Mouse (Mus musculus) CH12.LX (cell line): Measurements from ENCODE around the gene Meis2. TPM values are rescaled to one million over a fixed set of nuclear protein-coding genes. Genes with fewer than 3 reads are reported as not detected.

ENCODE experiments used
- DNase-seq: peaks from one replicate; pipeline ENCODE4 v3.0.0-alpha.2; 2013; ENCODE audit errors: extremely low read depth
- H3K27ac ChIP-seq: 2 replicates; pipeline ENCODE4 v1.5.1; 2012; ENCODE audit warnings: low read depth, mild to moderate bottlenecking, control low read depth, moderate library complexity; ENCODE audit not compliant: insufficient read depth
- H3K27me3 ChIP-seq: replicated peaks from 2 replicates; pipeline ENCODE3; 2012; ENCODE audit warnings: inconsistent platforms
- H3K36me3 ChIP-seq, 2 experiments: replicated peaks in 1 of 2; 2 replicates each; pipeline versions ENCODE3 to v1.6.1; 2012; ENCODE audit warnings: inconsistent platforms in 1 of 2, low read length in 1 of 2, mild to moderate bottlenecking in 1 of 2, mixed read lengths in 1 of 2, moderate library complexity in 1 of 2; ENCODE audit not compliant: control insufficient read depth in 1 of 2, insufficient read depth in 1 of 2
- H3K4me1 ChIP-seq, 2 experiments: 2 replicates each; pipeline ENCODE4 v1.6.1; 2012; ENCODE audit warnings: inconsistent platforms in 1 of 2, moderate library complexity in 1 of 2; ENCODE audit not compliant: insufficient read depth in 2 of 2, control insufficient read depth in 1 of 2
- H3K4me2 ChIP-seq: 2 replicates; pipeline ENCODE4 v1.6.1; 2012; ENCODE audit warnings: low read depth, mild to moderate bottlenecking, control low read depth; ENCODE audit not compliant: poor library complexity, insufficient read depth, severe bottlenecking
- H3K4me3 ChIP-seq, 3 experiments: fragments of 150-350 bp in 1 of 3; sonication (generic) in 1 of 3; replicated peaks in 1 of 3; 2 replicates each; pipeline versions ENCODE3 to v1.5.1; 2011 to 2012; ENCODE audit warnings: low read depth in 2 of 3, low read length in 2 of 3, mild to moderate bottlenecking in 2 of 3, moderate library complexity in 2 of 3, control low read depth in 1 of 3, improper control_type of control experiment in 1 of 3, inconsistent platforms in 1 of 3, mixed read lengths in 1 of 3; ENCODE audit not compliant: poor library complexity in 1 of 3
- H3K79me2 ChIP-seq: replicated peaks from 2 replicates; pipeline ENCODE4 v1.6.1; 2012; ENCODE audit warnings: mild to moderate bottlenecking, moderate library complexity; ENCODE audit not compliant: control insufficient read depth, poor library complexity, insufficient read depth, severe bottlenecking; ENCODE audit errors: extremely low read depth
- H3K9ac ChIP-seq: 2 replicates; pipeline ENCODE4 v1.6.1; 2012; ENCODE audit warnings: low read depth, mild to moderate bottlenecking, control low read depth, moderate library complexity; ENCODE audit not compliant: insufficient read depth
- H3K9me3 ChIP-seq: replicated peaks from 2 replicates; pipeline ENCODE3; 2012; ENCODE audit warnings: low read length, inconsistent platforms, mixed read lengths
- CTCF ChIP-seq, 2 experiments: IDR thresholded peaks in 1 of 2; conservative IDR thresholded peaks in 1 of 2; 2 replicates each; pipeline ENCODE4 v1.5.1; 2011 to 2012; ENCODE audit warnings: low read depth in 2 of 2, low read length in 2 of 2, improper control_type of control experiment in 1 of 2, inconsistent platforms in 1 of 2, mild to moderate bottlenecking in 1 of 2, moderate library complexity in 1 of 2
- ELF1 ChIP-seq: IDR thresholded peaks from 2 replicates; pipeline ENCODE4 v1.6.1; 2014; ENCODE audit warnings: low read depth, mild to moderate bottlenecking, inconsistent platforms, low read length, improper control_type of control experiment
- ETS1 ChIP-seq: conservative IDR thresholded peaks from 2 replicates; pipeline ENCODE4 v1.6.1; 2012; ENCODE audit warnings: low read depth, mild to moderate bottlenecking, inconsistent platforms, low read length, improper control_type of control experiment, moderate library complexity
- GABPA ChIP-seq: IDR thresholded peaks from 2 replicates; pipeline ENCODE4 v1.6.1; 2012; ENCODE audit warnings: low read depth, low read length, improper control_type of control experiment, inconsistent platforms; ENCODE audit not compliant: insufficient replicate concordance
- HCFC1 ChIP-seq: IDR thresholded peaks from 2 replicates; pipeline ENCODE4 v1.6.1; 2012; ENCODE audit warnings: low read depth, mild to moderate bottlenecking, inconsistent platforms, low read length, improper control_type of control experiment
- IRF4 ChIP-seq: IDR thresholded peaks from 2 replicates; pipeline ENCODE4 v1.6.1; 2014; ENCODE audit warnings: low read depth, mild to moderate bottlenecking, inconsistent platforms, low read length, improper control_type of control experiment
- JUN ChIP-seq: IDR thresholded peaks from 2 replicates; pipeline ENCODE4 v1.6.1; 2011; ENCODE audit warnings: low read depth, mild to moderate bottlenecking, low read length, improper control_type of control experiment, moderate library complexity; ENCODE audit not compliant: insufficient read depth
- JUND ChIP-seq: conservative IDR thresholded peaks from 2 replicates; pipeline ENCODE4 v1.6.1; 2011; ENCODE audit warnings: low read depth, low read length, improper control_type of control experiment
- KAT2A ChIP-seq: IDR thresholded peaks from 2 replicates; pipeline ENCODE4 v1.6.1; 2012; ENCODE audit warnings: low read length, improper control_type of control experiment, inconsistent platforms; ENCODE audit not compliant: insufficient replicate concordance
- MAFK ChIP-seq: IDR thresholded peaks from 2 replicates; pipeline ENCODE4 v1.6.1; 2011; ENCODE audit warnings: low read length, improper control_type of control experiment; ENCODE audit not compliant: insufficient replicate concordance
- MAX ChIP-seq: IDR thresholded peaks from 2 replicates; pipeline ENCODE4 v1.6.1; 2011; ENCODE audit warnings: low read length, improper control_type of control experiment
- MAZ ChIP-seq: IDR thresholded peaks from 2 replicates; pipeline ENCODE4 v1.6.1; 2012; ENCODE audit warnings: low read depth, mild to moderate bottlenecking, inconsistent platforms, low read length, improper control_type of control experiment, moderate library complexity
- MXI1 ChIP-seq: IDR thresholded peaks from 2 replicates; pipeline ENCODE4 v1.6.1; 2011; ENCODE audit warnings: mild to moderate bottlenecking, low read depth, low read length, improper control_type of control experiment
- MYC ChIP-seq: IDR thresholded peaks from 2 replicates; pipeline ENCODE4 v1.6.1; 2011; ENCODE audit warnings: low read depth, mild to moderate bottlenecking, improper control_type of control experiment, low read length
- NRF1 ChIP-seq: IDR thresholded peaks from 2 replicates; pipeline ENCODE4 v1.6.1; 2014; ENCODE audit warnings: low read depth, mild to moderate bottlenecking, inconsistent platforms, low read length, improper control_type of control experiment, moderate library complexity
- PAX5 ChIP-seq: IDR thresholded peaks from 2 replicates; pipeline ENCODE4 v1.6.1; 2012; ENCODE audit warnings: low read length, inconsistent platforms, mixed read lengths
- POLR2A ChIP-seq: IDR thresholded peaks from 2 replicates; pipeline ENCODE4 v1.6.1; 2011; ENCODE audit warnings: low read depth, mild to moderate bottlenecking, improper control_type of control experiment, low read length
- RCOR1 ChIP-seq: conservative IDR thresholded peaks from 2 replicates; pipeline ENCODE4 v1.6.1; 2012; ENCODE audit warnings: low read depth, mild to moderate bottlenecking, inconsistent platforms, low read length, improper control_type of control experiment
- SIN3A ChIP-seq: IDR thresholded peaks from 2 replicates; pipeline ENCODE4 v1.6.1; 2012; ENCODE audit warnings: low read length, improper control_type of control experiment, inconsistent platforms
- TBP ChIP-seq: conservative IDR thresholded peaks from 2 replicates; pipeline ENCODE4 v1.6.1; 2011; ENCODE audit warnings: low read depth, low read length, improper control_type of control experiment
- UBTF ChIP-seq: IDR thresholded peaks from 2 replicates; pipeline ENCODE4 v1.6.1; 2012; ENCODE audit warnings: low read depth, mild to moderate bottlenecking, inconsistent platforms, low read length, improper control_type of control experiment, moderate library complexity
- USF1 ChIP-seq: IDR thresholded peaks from 2 replicates; pipeline ENCODE4 v1.6.1; 2014; ENCODE audit warnings: low read depth, mild to moderate bottlenecking, inconsistent platforms, low read length, improper control_type of control experiment
- ZC3H11A ChIP-seq: IDR thresholded peaks from 2 replicates; pipeline ENCODE4 v1.6.1; 2012; ENCODE audit warnings: low read depth, mild to moderate bottlenecking, inconsistent platforms, low read length, improper control_type of control experiment
- ZKSCAN1 ChIP-seq: IDR thresholded peaks from 2 replicates; pipeline ENCODE4 v1.6.1; 2012; ENCODE audit warnings: low read depth, inconsistent platforms, low read length, improper control_type of control experiment, borderline replicate concordance
- ZMIZ1 ChIP-seq: IDR thresholded peaks from 2 replicates; pipeline ENCODE4 v1.6.1; 2012; ENCODE audit warnings: low read depth, mild to moderate bottlenecking, inconsistent platforms, low read length, improper control_type of control experiment
- ZNF384 ChIP-seq: IDR thresholded peaks from 2 replicates; pipeline ENCODE4 v1.6.1; 2012; ENCODE audit warnings: low read depth, low read length, improper control_type of control experiment, inconsistent platforms
- dilution Hi-C: fragments of 300-500 bp; cut with MboI; formaldehyde crosslinking; loops from 2 replicates; pipeline ENCODE4 v1.14.3; 2020; ENCODE audit warnings: low sequenced_read_pairs; ENCODE audit not compliant: extremely low pct_unique_long_range_greater_than_20kb, extremely low pct_ligation_motif_present
- in situ Hi-C: fragments of 300-500 bp; cut with MboI; formaldehyde crosslinking; loops from 3 replicates; pipeline ENCODE4 v1.14.3; 2019; ENCODE audit warnings: low sequenced_read_pairs, low pct_ligation_motif_present, low pct_unique_long_range_greater_than_20kb, mixed read lengths
- polyA plus RNA-seq: library from polyadenylated mRNA; unstranded; fragments of >175 nt; gene quantifications from 2 replicates; pipeline ENCODE4 v1.2.1, GENCODE M21; 2012; ENCODE audit warnings: low read depth; ENCODE audit not compliant: insufficient read length
- total RNA-seq, 2 experiments: library from RNA; depleted of rRNA; stranded (reverse); fragments of 300-350 nt in 1 of 2; fragments of >200 nt in 1 of 2; gene quantifications; 2 replicates each; pipeline ENCODE4 v1.2.3; 2012 to 2014

Meis2 gene
- total and polyA plus RNA-seq, 3 experiments: not detected

- in situ Hi-C loops: no loop called here
- dilution Hi-C loops: no loop called here
- no peak overlapping the region for H3K9ac ChIP-seq
These were observed 176.4 kb downstream of the Meis2 start for GRCm38 (mm10) chr2:115889212-115889611.

GRCm38 (mm10) chr2:115888336-115889077 lies 177.1 kb downstream of the Meis2 start:
- Histone ChIP-seq H3K9ac (no peak overlapping the region), H3K36me3 (no peaks in the 10 kb centered on the region), H3K4me3 (no peak overlapping the region), H3K4me2 (no peak overlapping the region), H3K9me3 (no peaks in the 10 kb centered on the region), H3K27me3 (no peaks in the 10 kb centered on the region), H3K79me2 (no peaks in the 10 kb centered on the region), H3K4me1 (no peaks in the 10 kb centered on the region), H3K27ac (no peak overlapping the region)
- no peak for TF ChIP-seq RCOR1
- TF ChIP-seq JUN: no peak
- TF ChIP-seq NRF1: no peak
- TF ChIP-seq MAZ: no peak
- TF ChIP-seq ZMIZ1: no peak
- no peak for TF ChIP-seq MYC
- TF ChIP-seq MAX: no peak
- no peak for TF ChIP-seq MXI1
- no peak for TF ChIP-seq PAX5
- TF ChIP-seq GABPA: no peak
- TF ChIP-seq USF1: no peak
- TF ChIP-seq IRF4: no peak
- no peak for TF ChIP-seq JUND
- no peak for TF ChIP-seq KAT2A
- TF ChIP-seq ZNF384: no peak
- TF ChIP-seq SIN3A: no peak
- TF ChIP-seq UBTF: no peak
- no peak for TF ChIP-seq ZKSCAN1
- no peak for TF ChIP-seq ZC3H11A
- TF ChIP-seq POLR2A: no peak
- dilution Hi-C loops: no loop called here
- DNase-seq: no peak
- in situ Hi-C loops: no loop called here

More at GRCm38 (mm10) chr2:115889212-115889611, 176.4 kb downstream of the Meis2 start:
- Histone ChIP-seq H3K4me3 (no peak overlapping the region), H3K79me2 (no peaks in the 10 kb centered on the region), H3K27ac (no peak overlapping the region), H3K4me1 (no peaks in the 10 kb centered on the region), H3K4me2 (no peak overlapping the region), H3K9me3 (no peaks in the 10 kb centered on the region), H3K27me3 (no peaks in the 10 kb centered on the region), H3K36me3 (no peaks in the 10 kb centered on the region)
- TF ChIP-seq ZC3H11A: no peak
- TF ChIP-seq POLR2A: no peak
- TF ChIP-seq ELF1: no peak
- no peak for TF ChIP-seq CTCF (conservative IDR thresholded peaks at IDR 0.05 in 1 of 2, IDR thresholded peaks at IDR 0.05 in 1 of 2; ENCODE audit: low read depth in 2 of 2, low read length in 2 of 2)
- no peak for TF ChIP-seq SIN3A
- TF ChIP-seq JUN: no peak
- TF ChIP-seq ETS1: no peak
- no peak for TF ChIP-seq TBP
- no peak for TF ChIP-seq RCOR1
- TF ChIP-seq HCFC1: no peak
- TF ChIP-seq MAFK: no peak
- DNase-seq: no peak
